Mouse (Mus musculus): ENCODE measurements at regions not wholly inside any gene's neighbourhood (a gene's known extent, or its start where the extent isn't known, plus 50 kb on each side); places are given as distances from the start of the nearest gene placed in this dataset.

DNA sequence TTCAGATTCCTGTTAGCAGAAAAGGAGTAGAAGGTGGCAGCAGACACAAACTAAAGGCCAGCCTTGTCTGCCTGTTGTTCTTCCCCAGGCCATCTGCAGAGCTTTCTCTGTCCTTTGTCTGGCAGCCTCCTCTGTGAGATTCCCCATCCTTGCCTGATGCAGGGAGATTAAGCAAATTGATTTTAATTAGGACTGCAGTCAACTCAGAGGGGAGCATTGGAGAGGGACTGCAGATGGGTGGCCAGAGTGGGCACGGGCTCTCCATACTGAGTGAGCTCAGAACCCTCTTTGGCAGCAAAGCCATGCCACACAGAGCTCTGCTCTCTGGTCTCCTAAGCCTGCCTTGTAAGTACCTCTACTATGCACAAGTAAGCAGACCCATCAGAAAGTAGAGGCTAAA is 158.5 kb downstream of the Maf start:
- no peak for DNase-seq (ENCODE audit: low read depth)

DNA sequence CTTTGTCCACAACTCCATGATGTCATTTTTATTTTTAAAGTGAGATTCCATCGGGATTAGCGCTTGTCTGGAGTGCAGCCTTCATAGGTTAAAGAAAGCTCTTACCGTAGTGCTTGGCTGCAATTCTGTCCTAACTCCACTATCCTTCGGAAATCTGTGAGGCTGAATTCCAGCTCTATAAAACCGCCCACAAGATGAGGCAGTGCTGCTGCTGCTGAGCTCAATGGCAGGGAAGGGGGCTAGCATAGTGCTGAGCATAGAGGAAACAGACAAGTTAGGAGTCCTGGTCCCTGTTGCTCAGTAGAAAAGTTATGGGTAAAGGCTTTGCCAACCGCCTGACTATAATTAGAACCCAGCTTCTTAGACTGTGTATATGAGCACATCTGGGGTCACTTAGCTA is 163.5 kb downstream of the Maf start:
- DNase-seq (ENCODE audit: low read depth), result no peak

GRCm38 (mm10) chr8:115542935-115543334 is 164.7 kb downstream of the Maf start:
- DNase-seq (ENCODE audit: low read depth), result no peak

- no peak for DNase-seq (ENCODE audit: low read depth)
Observed at GRCm38 (mm10) chr8:115539600-115539999, 168.0 kb downstream of the Maf start.

GRCm38 (mm10) chr8:115538236-115538635 is 169.4 kb downstream of the Maf start:
- no peak for DNase-seq (ENCODE audit: low read depth)

- DNase-seq (ENCODE audit: low read depth), result no peak
Observed at GRCm38 (mm10) chr8:115537761-115538160, 169.8 kb downstream of the Maf start.

GRCm38 (mm10) chr8:115536554-115537346 is 170.8 kb downstream of the Maf start:
- DNase-seq (ENCODE audit: low read depth), result no peak

GRCm38 (mm10) chr8:115536001-115536400 is 171.6 kb downstream of the Maf start:
- DNase-seq (ENCODE audit: low read depth), result no peak

GRCm38 (mm10) chr8:115534030-115534429 is 173.6 kb downstream of the Maf start:
- DNase-seq (ENCODE audit: low read depth), result no peak

GRCm38 (mm10) chr8:115531343-115531742 is 176.3 kb downstream of the Maf start:
- DNase-seq (ENCODE audit: low read depth), result no peak

DNA sequence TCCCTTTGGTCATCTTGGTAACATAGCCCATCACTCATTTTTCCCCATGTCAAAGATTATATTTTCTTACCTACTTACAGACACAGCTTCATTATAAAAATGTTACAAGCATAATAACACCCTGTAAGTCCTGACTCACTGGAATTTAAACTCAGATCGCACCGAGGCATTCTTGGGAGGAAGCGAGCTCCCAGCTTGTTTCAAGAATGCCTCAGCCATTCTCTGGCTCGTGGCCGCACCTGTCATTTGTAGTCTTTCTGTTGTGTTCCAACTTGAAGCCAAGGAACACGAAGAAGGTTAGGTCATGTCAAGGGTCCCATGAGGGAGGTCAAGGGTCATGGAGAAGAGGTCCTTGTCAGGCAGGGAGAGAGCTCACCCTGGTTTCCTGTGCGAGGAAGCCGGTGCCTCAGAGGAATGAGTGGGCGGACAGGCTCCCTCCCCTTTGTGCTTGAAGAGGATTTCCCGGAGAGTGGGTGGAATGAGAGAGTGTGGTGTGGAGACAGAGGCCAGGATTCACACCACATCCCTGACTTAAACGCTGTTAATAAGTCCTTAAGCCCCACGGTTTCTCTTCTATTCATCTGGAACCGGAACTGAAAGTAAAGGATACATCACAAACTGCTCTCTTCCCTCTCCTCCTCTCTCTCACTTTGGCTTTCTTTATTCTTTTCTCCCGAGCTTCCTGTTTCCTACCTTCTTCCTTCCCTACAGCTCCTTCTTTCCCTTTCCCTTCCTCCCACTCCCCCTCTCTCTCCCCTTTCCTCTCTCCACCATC is 177.8 kb downstream of the Maf start:
- peak; percentile 22 for DNase-seq (ENCODE audit: low read depth)

DNA sequence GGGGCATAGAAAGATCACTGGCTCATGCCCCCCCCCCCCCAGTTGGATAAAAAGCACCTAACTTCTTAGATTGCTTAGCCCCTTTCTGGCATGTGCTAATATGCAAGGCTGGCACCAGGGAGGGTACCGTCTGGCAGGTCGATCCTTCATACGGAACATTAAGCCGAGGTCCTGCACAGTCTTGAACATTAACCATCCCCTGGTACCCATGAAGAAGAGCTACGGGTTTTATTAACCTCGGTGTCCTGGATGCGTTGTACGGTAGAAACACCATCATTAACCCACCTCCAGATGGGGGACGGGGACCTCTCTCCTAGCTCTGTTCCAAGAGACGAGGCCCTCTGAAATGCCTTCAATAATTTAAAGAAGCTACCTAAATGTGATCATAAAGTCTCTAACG is 178.7 kb downstream of the Maf start:
- DNase-seq (ENCODE audit: low read depth), result no peak

DNA sequence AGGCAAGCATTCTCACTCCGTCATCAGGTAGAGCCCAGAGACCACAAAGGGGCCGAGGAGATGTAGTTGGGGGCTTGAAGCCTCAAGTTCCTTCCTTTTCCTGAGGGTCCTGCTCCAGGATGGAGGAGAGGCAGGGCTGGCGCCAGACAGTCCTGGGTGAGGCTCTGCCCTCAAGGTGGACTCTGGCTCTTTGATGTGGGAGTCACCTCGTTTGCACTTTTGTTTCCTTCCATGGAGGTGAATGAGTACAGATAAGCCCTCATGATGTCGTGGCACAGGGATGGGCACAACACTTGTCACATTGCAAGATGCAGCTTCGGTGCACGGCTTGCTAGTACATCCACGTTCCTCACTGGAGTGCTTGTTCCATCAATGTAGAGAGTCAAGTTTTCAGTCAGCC is 182.4 kb downstream of the Maf start:
- no peak for DNase-seq (ENCODE audit: low read depth)

DNA sequence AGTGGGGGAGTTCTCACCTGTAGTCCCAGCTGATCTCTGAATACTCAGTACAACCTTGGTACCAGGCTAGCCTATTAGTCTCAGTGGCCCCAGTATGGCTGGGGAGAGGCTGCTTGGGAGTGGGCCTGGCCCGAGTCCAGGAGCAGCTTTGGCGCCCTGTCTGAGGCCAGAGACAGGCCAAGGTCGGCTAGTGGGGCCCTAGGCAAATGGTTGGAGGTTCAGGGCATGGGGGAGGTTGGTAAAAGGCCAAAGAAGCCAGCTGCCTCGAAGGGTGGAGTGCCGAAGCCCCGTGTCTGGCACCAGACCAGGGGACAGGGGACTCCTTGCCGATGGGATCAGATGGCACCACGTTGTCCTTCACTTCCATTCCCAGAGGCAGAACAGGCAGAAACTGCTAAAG is 182.9 kb downstream of the Maf start:
- DNase-seq (ENCODE audit: low read depth), result no peak

- no peak for DNase-seq (ENCODE audit: low read depth)
Observed at GRCm38 (mm10) chr8:115522527-115522926, 185.1 kb downstream of the Maf start.

DNA sequence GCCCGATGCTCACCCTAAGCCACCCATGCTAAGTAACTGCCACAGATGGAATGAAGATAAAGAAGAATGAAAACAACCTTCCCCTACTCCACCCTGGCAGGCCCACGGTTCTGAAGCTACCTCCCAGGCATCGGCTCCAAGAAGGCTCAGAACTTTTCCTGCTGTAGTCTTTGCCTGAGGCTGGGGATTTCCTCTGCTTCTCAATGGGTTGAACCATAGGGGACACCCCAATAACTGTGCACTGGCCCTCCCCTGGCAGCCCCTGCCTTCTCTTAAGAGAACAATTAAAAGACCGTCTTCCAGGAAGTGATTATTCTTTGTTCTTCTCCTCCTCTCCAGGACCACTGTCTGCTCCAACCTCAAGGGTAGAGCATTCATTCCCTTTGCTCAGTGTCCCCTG is 191.9 kb downstream of the Maf start:
- DNase-seq (ENCODE audit: low read depth), result no peak

DNA sequence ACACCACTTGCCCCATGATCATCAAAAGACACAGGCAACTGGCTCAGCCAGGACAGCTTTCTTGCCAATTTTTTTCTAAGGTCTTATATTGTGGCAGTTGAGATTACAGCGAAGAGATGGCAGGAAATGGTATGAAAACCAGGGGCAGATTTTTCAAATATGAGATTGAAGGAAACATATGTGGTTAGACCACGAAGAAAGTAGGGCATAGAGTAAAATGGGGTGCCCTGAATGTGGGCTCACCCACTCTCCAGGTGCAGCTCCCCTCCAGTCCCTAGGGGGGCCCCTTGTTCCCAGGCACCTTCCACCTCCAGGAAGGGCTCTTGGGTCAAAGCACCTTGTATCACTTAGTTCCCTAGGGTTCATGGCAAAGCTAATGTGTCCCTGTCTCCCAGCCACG is 193.1 kb downstream of the Maf start:
- DNase-seq (ENCODE audit: low read depth), result no peak

- DNase-seq (ENCODE audit: low read depth), result no peak
Observed at GRCm38 (mm10) chr8:115507180-115507579, 200.4 kb downstream of the Maf start.

DNA sequence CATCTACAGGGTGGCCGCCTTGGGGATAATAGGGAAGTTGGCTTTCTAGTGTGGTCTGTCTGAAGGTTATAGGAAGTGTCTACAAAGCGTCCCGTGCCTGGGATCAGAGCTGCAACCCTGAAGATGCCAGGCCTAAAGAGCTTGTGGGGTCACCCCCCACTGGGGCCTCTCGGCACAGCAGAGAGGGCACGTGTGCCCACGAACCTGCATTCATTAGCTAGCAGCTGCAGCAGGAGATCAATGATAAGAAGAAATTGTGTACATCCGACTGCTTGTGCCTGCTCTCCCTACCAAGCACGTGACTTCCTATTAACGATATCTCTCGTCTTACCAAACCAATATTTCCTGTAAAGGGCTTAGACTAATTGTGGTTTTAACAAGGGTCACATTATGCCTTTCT is 200.9 kb downstream of the Maf start:
- DNase-seq (ENCODE audit: low read depth), result no peak

DNA sequence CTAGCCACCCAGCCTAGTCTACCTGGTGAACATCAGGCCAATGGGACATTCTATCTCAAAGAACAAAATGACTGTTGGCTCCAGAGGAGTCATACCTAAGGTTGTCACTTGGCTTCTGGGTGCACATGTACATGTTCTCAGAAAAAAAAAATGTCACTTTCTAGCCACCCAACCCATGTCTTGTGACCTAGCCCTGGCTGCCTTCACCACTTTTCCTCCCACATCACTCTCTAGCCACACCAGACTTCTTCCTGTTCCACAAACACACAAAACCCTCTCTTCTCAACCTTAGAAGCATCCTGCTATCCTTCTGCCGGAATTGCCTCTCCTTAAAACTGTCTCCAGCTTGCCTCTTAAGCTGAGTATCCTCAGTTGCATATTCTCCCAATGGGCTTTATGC is 211.6 kb downstream of the Maf start:
- DNase-seq (ENCODE audit: low read depth), result no peak

- no peak for DNase-seq (ENCODE audit: low read depth)
Observed at GRCm38 (mm10) chr8:115494353-115494752, 213.2 kb downstream of the Maf start.

DNA sequence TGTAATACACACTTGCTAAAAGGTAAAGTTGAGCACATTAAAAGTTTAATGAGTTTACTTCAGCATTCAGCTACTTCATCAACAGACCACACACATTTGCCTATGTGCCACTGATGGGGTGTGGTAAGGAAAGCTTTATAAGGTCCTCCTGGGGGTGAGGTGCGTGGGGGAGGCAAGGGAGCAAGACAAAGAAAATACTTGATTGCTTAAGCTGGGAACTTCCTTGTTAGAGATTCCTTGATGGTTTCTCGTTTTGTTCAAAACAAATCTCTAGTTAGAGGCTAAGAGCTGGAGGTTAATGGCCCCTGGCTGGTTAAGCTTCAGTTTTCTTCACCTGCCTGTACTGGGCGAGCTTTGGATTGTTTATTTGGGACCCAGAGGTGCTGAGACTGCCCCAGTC is 220.7 kb downstream of the Maf start:
- DNase-seq (ENCODE audit: low read depth), result no peak

DNA sequence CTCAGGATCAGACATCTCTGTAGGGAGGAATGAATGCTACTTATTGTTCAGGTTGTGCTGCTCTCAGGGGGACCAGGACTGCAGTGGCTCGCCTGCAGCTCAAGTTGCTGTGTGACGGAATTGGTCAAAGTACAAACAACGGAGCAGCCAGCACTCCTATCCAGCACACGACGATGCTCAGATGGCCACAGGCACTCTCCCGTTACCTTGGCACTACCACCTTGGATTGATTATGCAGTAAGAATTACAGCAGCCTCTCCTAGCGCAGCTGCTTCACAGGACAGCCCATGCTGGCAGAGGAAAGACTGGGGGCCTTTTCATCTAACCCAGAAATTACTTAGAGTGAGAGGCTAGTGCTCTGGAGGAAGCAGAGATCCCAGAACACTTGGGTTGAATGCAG is 226.5 kb downstream of the Maf start:
- DNase-seq (ENCODE audit: low read depth), result no peak

All from gonadal fat pad, adult 2 months (tissue).